Mouse (Mus musculus) limb, embryonic 12.5 days (tissue): Measurements from ENCODE around the gene 1810030O07Rik. TPM values are rescaled to one million over a fixed set of nuclear protein-coding genes. Genes with fewer than 3 reads are reported as not detected.

Source experiments
- ATAC-seq: fragments of 200-750 bp; cut with Nextera tagmentation; 2 replicates; pipeline ENCODE4 v1.8.0; 2017; ENCODE audit warnings: low read depth, moderate TSS enrichment; ENCODE audit not compliant: insufficient number of reproducible peaks, insufficient read depth, low FRiP score, low TSS enrichment
- H3K27ac ChIP-seq: fragments of 300-500 bp; sonication (generic); 2 replicates; pipeline ENCODE4 v1.5.1; 2016; ENCODE audit warnings: mild to moderate bottlenecking, moderate library complexity
- H3K27me3 ChIP-seq: fragments of 300-500 bp; sonication (generic); 2 replicates; pipeline ENCODE4 v1.6.1; 2016; ENCODE audit warnings: mild to moderate bottlenecking, moderate library complexity
- H3K36me3 ChIP-seq: fragments of 300-500 bp; sonication (generic); 2 replicates; pipeline ENCODE4 v1.6.1; 2016; ENCODE audit warnings: mild to moderate bottlenecking, moderate library complexity
- H3K4me1 ChIP-seq: fragments of 300-500 bp; sonication (generic); replicated peaks from 2 replicates; pipeline ENCODE4 v1.6.1; 2016
- H3K4me2 ChIP-seq: fragments of 300-500 bp; sonication (generic); 2 replicates; pipeline ENCODE4 v1.6.1; 2016; ENCODE audit warnings: mild to moderate bottlenecking, moderate library complexity
- H3K4me3 ChIP-seq: fragments of 300-500 bp; sonication (generic); replicated peaks from 2 replicates; pipeline ENCODE4 v1.5.1; 2016; ENCODE audit warnings: mild to moderate bottlenecking
- H3K9ac ChIP-seq: fragments of 300-500 bp; sonication (generic); replicated peaks from 2 replicates; pipeline ENCODE4 v1.6.1; 2016; ENCODE audit warnings: mild to moderate bottlenecking, moderate library complexity
- H3K9me3 ChIP-seq: fragments of 300-500 bp; sonication (generic); 2 replicates; pipeline ENCODE4 v1.6.1; 2016; ENCODE audit warnings: mild to moderate bottlenecking, moderate library complexity
- WGBS: fragments of 180-500 bp; shearing (Covaris S2); methylation state at CpG from one replicate; pipeline ENCODE4 v1.1.7; 2016; 5-methylcytosine and 5-hydroxymethylcytosine counted together
- polyA plus RNA-seq: library from polyadenylated mRNA; unstranded; fragments of >200 nt; fragmentation: Nextera tagmentation; extraction: Ambion mirVana; gene quantifications from 2 replicates; pipeline ENCODE4 v1.2.1, GENCODE M21; 2016

The 1810030O07Rik gene
- 32.6 and 37.0 TPM in 2 replicates for polyA plus RNA-seq

GRCm38 (mm10) chrX:12673054-12673775 is at the start of gene 1810030O07Rik:
Gene 1810030O07Rik (minus strand): TSS chrX:12673668.
- no peaks in the 10 kb centered on the region for H3K9me3 ChIP-seq
- H3K4me2 ChIP-seq, result peak within 1 kb of the TSS; percentile 58
- H3K27ac ChIP-seq, result peak within 1 kb of the TSS; percentile 88
- peak within 1 kb of the TSS; percentile 62 for H3K4me3 ChIP-seq
- peaks cover 14% of the 10 kb centered on the region for H3K27me3 ChIP-seq
- H3K9ac ChIP-seq, result peak within 1 kb of the TSS; percentile 68
- WGBS, result 10% methylated on average over 42 of the region's 42 CpGs
- H3K4me1 ChIP-seq, result 0 out of 2 replicates have a peak, but pooled peaks cover 2% of the 10 kb centered on the region
- peaks cover 18% of the 10 kb centered on the region; the same call in 1 of the 2 replicates for H3K36me3 ChIP-seq
- peak; percentile 100 for ATAC-seq

DNA sequence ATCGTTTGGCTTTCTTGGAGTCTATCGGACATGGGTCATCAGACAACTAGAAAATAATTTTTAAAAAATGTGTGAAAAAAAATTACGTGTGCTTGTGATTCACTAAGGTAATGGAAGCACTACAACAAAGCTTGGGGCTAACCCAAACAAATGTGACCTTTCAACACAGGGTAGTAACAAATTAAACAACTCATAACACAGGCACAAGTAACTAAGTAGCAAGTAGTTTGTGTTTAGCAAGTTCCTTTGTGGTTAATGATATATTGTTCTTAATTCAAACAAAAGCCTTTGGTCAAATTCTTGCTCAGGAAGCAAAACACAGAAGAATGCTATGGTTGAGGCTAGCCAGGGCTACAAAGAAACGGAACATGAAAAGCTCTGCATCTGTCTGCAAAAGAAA is 42.6 kb upstream of the 1810030O07Rik start:
- no peaks in the 10 kb centered on the region for H3K27me3 ChIP-seq
- H3K36me3 ChIP-seq, result peaks cover 32% of the 10 kb centered on the region; the same call in 1 of the 2 replicates
- H3K9me3 ChIP-seq, result no peaks in the 10 kb centered on the region
- H3K4me1 ChIP-seq, result no peaks in the 10 kb centered on the region
- no peak overlapping the region for H3K4me3 ChIP-seq
- no peak overlapping the region for H3K4me2 ChIP-seq
- ATAC-seq, result no peak
- 88% methylated on average over 4 of the region's 4 CpGs for WGBS
- no peak overlapping the region for H3K9ac ChIP-seq
- H3K27ac ChIP-seq, result no peak overlapping the region

DNA sequence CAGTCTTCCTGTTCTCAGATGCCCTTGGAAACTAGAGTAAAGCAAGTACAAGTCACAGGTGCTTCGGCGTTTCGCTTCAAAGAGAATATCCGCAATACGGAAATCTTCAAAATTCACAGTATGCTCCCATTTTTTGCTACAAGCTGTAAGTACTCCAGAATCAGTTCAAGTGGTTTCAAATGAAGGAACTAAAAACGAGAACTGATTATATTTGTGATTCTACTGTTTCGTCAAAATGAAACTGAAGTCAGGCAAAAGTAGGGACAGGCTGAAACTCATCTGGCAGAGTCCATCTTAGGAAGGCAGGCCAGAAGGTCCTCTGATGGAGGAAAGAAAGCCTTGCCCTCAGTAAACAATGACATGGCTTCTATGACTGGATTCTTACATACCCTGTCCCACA is 40.3 kb upstream of the 1810030O07Rik start:
- Histone ChIP-seq H3K4me2 (no peak overlapping the region), H3K9me3 (no peaks in the 10 kb centered on the region), H3K27me3 (no peaks in the 10 kb centered on the region), H3K9ac (no peak overlapping the region), H3K27ac (no peak overlapping the region), H3K4me3 (no peak overlapping the region), H3K36me3 (peaks cover 36% of the 10 kb centered on the region; the same call in 1 of the 2 replicates), H3K4me1 (no peaks in the 10 kb centered on the region)
- ATAC-seq, result no peak
- 94% methylated on average over 7 of the region's 7 CpGs for WGBS

GRCm38 (mm10) chrX:12686910-12687309 is 13.4 kb upstream of the 1810030O07Rik start:
- Histone ChIP-seq H3K36me3 (peaks cover 19% of the 10 kb centered on the region), H3K4me3 (no peak overlapping the region), H3K9me3 (no peaks in the 10 kb centered on the region), H3K27me3 (no peaks in the 10 kb centered on the region; the same call in 1 of the 2 replicates), H3K27ac (no peak overlapping the region), H3K9ac (no peak overlapping the region), H3K4me2 (no peak overlapping the region), H3K4me1 (no peaks in the 10 kb centered on the region)
- ATAC-seq, result no peak
- WGBS, result 72% methylated on average over 8 of the region's 8 CpGs

DNA sequence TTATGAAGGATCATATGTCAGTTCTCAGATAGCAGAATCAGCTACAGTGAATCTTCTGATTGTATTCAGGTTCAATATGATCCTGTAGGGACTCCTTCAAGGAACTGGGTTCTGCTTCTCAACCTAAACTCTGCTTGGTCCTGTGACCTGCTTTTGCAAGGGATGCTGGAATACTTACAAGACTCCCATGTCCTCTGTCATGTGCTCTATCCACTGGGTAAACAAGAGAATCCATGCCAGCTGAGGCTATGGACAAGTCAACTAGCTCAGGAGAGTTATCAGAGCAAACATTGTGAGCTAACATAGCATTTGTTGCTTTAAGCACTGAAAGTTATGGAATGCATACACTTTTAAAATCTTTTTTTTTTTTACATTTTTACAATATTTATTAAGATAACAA is 12.6 kb upstream of the 1810030O07Rik start:
- Histone ChIP-seq H3K4me2 (no peak overlapping the region), H3K4me3 (no peak overlapping the region), H3K36me3 (peaks cover 19% of the 10 kb centered on the region), H3K9ac (no peak overlapping the region), H3K27ac (no peak overlapping the region), H3K9me3 (no peaks in the 10 kb centered on the region), H3K4me1 (no peaks in the 10 kb centered on the region), H3K27me3 (no peaks in the 10 kb centered on the region; the same call in 1 of the 2 replicates)
- no peak for ATAC-seq

DNA sequence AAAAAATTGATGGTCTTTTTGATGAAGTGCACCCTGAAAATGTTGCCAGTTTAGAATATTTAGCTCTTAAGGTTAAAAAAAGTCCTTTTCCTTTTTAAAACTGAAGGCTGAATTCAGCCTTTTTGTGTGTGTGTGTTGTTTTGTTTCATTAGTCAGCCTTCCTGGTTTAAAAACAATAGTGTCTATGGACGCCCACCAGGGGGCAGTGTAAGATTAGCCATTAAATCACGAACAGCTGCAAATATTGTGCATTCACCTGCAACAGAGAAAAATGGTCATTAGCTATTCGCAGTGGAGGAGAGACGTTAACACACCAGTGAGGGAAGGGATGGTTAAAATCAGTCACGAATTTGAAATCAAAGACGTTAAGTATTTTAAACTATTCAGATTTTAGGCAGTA is 3.9 kb upstream of the 1810030O07Rik start:
- H3K4me2 ChIP-seq, result no peak overlapping the region
- peaks cover 8% of the 10 kb centered on the region; the same call in 1 of the 2 replicates for H3K36me3 ChIP-seq
- 34% methylated on average over 6 of the region's 6 CpGs for WGBS
- H3K9me3 ChIP-seq, result no peaks in the 10 kb centered on the region
- peaks cover 14% of the 10 kb centered on the region for H3K27me3 ChIP-seq
- H3K27ac ChIP-seq, result no peak overlapping the region
- no peak overlapping the region for H3K4me3 ChIP-seq
- H3K4me1 ChIP-seq, result 0 out of 2 replicates have a peak, but pooled peaks cover 2% of the 10 kb centered on the region
- no peak overlapping the region for H3K9ac ChIP-seq
- ATAC-seq, result no peak

- 77% methylated on average over 2 of the region's 2 CpGs for WGBS
- no peak overlapping the region for H3K4me2 ChIP-seq
- ATAC-seq, result no peak
- H3K9me3 ChIP-seq, result no peaks in the 10 kb centered on the region
- no peaks in the 10 kb centered on the region for H3K4me1 ChIP-seq
- H3K36me3 ChIP-seq, result peaks cover 35% of the 10 kb centered on the region
- no peak overlapping the region for H3K27ac ChIP-seq
- H3K27me3 ChIP-seq, result peaks cover 4% of the 10 kb centered on the region; the same call in 1 of the 2 replicates
- H3K9ac ChIP-seq, result no peak overlapping the region
- no peak overlapping the region for H3K4me3 ChIP-seq
Measured at GRCm38 (mm10) chrX:12653879-12654278, 19.6 kb downstream of the 1810030O07Rik start.

DNA sequence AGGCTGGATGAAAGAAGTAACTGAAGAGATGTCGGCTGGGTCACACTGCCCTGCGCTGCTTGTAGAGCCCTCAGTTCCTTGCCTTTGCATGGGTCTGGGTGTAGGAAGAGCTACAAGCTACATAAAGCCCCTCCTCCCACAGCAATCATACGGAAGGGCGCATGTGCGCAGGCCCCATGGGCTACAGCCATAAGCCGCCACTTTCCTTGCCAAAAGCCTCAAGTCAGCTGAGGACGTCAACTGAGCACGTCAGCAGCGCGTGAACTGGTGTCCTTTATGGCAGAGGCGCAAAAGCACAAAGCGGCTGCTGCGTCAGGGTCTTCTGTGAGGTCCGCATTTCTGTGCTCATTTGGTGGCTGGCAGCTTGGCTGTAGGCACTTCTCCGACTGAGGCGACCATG is 21.6 kb downstream of the 1810030O07Rik start:
- Histone ChIP-seq H3K4me3 (no peak overlapping the region), H3K36me3 (peaks cover 19% of the 10 kb centered on the region), H3K27ac (no peak overlapping the region), H3K9ac (no peak overlapping the region), H3K4me1 (no peaks in the 10 kb centered on the region), H3K9me3 (no peaks in the 10 kb centered on the region), H3K27me3 (peaks cover 4% of the 10 kb centered on the region; the same call in 1 of the 2 replicates), H3K4me2 (no peak overlapping the region)
- WGBS, result 90% methylated on average over 16 of the region's 16 CpGs
- ATAC-seq, result no peak

GRCm38 (mm10) chrX:12645531-12646304 is 27.8 kb downstream of the 1810030O07Rik start:
- H3K4me1 ChIP-seq, result no peaks in the 10 kb centered on the region
- 69% methylated on average over 12 of the region's 12 CpGs for WGBS
- ATAC-seq, result no peak
- H3K27me3 ChIP-seq, result 0 out of 2 replicates have a peak, but pooled peaks cover 2% of the 10 kb centered on the region
- H3K4me3 ChIP-seq, result no peak overlapping the region
- H3K9ac ChIP-seq, result no peak overlapping the region
- no peaks in the 10 kb centered on the region for H3K9me3 ChIP-seq
- no peak overlapping the region for H3K27ac ChIP-seq
- no peak overlapping the region for H3K4me2 ChIP-seq
- H3K36me3 ChIP-seq, result no peaks in the 10 kb centered on the region

GRCm38 (mm10) chrX:12644976-12645375 is 28.5 kb downstream of the 1810030O07Rik start:
- Histone ChIP-seq H3K36me3 (no peaks in the 10 kb centered on the region), H3K27ac (no peak overlapping the region), H3K27me3 (0 out of 2 replicates have a peak, but pooled peaks cover 2% of the 10 kb centered on the region), H3K9me3 (no peaks in the 10 kb centered on the region), H3K4me1 (no peaks in the 10 kb centered on the region), H3K4me3 (no peak overlapping the region), H3K4me2 (no peak overlapping the region), H3K9ac (no peak overlapping the region)
- 62% methylated on average over 2 of the region's 2 CpGs for WGBS
- no peak for ATAC-seq

GRCm38 (mm10) chrX:12625131-12625530 is 48.3 kb downstream of the 1810030O07Rik start:
- H3K4me2 ChIP-seq, result no peak overlapping the region
- no peaks in the 10 kb centered on the region for H3K4me1 ChIP-seq
- H3K4me3 ChIP-seq, result no peak overlapping the region
- no peak overlapping the region for H3K9ac ChIP-seq
- H3K9me3 ChIP-seq, result no peaks in the 10 kb centered on the region
- no peaks in the 10 kb centered on the region for H3K27me3 ChIP-seq
- no peaks in the 10 kb centered on the region for H3K36me3 ChIP-seq
- H3K27ac ChIP-seq, result no peak overlapping the region
- no peak for ATAC-seq
- WGBS, result 70% methylated on average over 3 of the region's 4 CpGs
